Mouse (Mus musculus) ES-Bruce4 (cell line): ENCODE measurements around the gene Herpud2.

Experiments
- CTCF ChIP-seq: IDR thresholded peaks from one replicate; pipeline ENCODE4 v1.8.1; 2011; ENCODE audit warnings: low read depth, low read length
- EP300 ChIP-seq: IDR thresholded peaks from 2 replicates; pipeline ENCODE4 v1.6.1; 2011; ENCODE audit warnings: low read depth, low read length; ENCODE audit not compliant: insufficient read depth

GRCm38 (mm10) chr9:25148767-25149166 is 2.9 kb downstream of the Herpud2 start:
- TF ChIP-seq CTCF (no peak), EP300 (no peak)
